Mouse (Mus musculus) frontal cortex, postnatal 14 days (tissue): ENCODE data around the gene Sox5.
A peak's percentile ranks its signal among the peaks of the same experiment; 100 is the strongest.

Experiments
- DNase-seq, 2 experiments: peaks; one replicate each; pipeline ENCODE4 v3.0.0; 2022; ENCODE audit warnings: low spot score in 2 of 2

Gene Sox5

DNA sequence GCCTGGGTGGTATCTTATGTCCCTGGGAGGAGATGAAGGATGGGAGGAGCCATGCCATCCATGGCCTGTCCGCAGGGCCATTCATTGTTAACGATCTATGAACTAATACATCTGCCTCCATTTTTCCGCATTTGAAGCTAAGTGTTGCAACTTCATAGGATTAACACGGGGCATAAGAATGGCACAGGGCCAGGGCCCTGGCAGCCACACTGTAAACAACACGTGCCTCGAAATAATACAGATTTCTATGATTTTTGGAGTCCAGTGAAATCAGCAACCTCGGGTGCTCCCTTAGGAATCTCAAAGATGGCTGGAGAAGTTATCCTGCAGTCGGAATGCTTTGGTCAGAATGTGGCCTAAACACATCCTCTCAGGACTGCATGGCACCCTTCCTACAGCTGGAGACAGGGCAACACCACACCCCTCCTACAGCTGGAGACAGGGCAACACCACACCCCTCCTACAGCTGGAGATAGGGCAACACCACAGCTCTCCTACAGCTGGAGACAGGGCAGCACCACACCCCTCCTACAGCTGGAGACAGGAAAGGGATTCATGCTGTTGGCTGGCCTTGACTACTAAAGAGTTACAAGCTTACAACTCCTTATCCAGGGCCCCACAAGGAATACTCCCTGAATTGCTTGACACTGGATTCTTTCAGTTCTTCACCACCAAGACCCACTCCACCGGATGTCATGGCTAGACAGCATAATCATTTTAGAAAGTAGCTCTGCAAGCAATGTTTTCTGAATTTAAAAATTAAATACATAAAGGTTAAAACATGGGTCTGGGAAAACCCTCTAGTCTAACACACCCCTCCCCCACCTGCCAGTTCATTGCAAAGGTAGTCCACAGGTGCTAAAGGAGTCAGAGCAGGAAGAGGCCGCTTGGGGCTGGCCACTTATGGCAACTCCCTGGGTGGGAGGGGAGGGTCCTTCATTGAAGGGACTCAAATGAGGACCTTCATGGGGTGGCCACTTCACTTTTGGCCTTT is 122.4 kb downstream of the Sox5 start:
- no peak for DNase-seq

DNA sequence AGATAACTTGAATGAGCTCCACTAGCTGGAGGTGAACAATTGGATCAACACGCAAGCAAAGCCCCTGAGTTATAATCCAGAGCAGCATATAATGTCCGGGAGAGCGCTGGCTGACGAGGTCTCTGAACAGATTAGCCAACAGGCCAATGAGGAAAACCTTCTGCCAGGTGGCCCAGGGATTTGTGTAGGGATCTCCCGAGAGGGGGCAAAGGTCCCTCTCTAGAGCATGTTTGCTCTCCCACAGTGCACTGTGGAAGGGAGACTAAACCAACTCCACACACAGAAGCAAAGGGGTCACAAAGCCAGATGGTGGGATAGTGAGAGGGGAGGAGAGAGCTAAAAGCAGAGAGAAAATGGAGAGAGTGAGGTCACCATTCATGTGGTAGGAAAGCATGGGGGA is 128.9 kb downstream of the Sox5 start:
- no peak for DNase-seq

DNA sequence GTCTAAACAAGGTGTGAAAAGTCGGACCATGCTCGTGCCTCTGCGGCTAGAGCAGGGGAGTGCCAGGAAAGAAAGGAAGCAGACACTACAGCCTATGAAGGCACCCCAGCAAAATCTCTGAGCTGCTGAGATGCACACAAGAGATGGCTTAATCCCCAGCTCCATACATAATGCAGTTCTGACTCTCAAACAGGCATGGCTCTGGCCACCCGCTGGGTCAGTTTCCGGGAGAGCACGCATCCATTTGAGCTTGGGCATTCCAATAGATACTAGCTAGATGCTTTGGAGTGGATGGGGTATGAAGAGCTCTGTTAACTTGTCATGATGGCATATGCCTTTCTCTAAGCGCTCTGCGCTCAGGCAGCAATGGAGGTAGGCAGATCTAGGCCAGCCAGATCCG is 132.9 kb downstream of the Sox5 start:
- no peak for DNase-seq

DNA sequence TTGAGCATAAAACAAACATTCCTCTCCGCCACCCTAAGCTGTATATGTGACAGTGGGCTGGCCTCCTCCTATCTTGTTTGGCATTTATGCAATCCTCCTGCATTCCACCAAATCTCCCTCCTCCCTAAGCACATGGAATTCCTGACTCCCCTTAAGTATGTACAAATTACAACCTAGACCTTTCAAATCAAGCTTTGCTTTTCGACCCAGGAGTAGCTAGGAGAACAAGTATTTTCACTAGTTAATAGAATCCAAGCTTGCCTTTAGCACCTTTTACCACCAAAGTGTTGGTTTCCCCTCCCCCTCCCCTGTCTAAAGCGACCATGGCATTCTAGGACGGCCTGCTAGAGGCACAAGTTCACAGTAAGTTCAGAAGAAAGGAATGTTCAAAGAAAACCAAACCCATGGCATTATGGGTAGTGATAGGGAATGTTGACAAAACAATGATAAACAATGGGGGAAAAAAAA is 133.6 kb downstream of the Sox5 start:
- DNase-seq, result no peak

DNA sequence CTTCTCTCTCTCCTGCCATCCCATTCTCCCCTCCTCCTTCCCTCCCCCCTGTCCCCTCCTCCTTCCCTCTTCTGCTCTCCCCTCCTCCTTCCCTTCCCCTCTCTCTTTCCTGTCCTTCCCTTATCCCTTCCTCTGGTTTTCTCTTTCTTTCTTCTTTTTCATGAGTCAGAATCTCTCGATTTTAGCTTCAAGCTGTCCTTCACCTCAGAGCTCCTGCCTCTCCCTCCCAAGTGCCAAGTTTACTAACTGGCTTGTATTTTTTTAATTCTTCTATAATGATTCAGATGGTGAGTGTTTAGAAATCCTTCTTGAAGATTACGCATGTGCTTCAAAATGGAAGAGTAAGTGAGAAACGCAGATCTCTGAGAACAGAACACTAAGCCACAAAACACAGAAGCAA is 135.4 kb downstream of the Sox5 start:
- DNase-seq, result no peak

DNA sequence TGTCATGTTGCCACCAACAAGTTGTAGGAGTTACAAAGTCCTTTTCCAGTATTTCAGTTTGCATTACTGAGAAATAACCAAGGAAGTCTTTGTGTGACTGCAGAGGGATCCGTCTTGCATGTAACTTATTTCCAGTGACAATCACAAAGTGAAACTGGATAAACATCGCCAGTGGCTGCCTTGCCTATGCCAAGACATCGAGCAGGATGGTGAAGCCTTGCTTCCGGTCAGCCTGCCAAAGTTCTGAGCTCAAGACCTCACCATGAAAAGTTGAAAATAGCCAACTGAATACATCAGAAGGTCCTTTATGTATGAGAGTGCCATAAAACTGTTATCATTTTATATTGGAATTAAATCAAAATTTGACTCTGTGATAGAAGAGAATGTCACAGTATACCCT is 136.0 kb downstream of the Sox5 start:
- no peak for DNase-seq

DNA sequence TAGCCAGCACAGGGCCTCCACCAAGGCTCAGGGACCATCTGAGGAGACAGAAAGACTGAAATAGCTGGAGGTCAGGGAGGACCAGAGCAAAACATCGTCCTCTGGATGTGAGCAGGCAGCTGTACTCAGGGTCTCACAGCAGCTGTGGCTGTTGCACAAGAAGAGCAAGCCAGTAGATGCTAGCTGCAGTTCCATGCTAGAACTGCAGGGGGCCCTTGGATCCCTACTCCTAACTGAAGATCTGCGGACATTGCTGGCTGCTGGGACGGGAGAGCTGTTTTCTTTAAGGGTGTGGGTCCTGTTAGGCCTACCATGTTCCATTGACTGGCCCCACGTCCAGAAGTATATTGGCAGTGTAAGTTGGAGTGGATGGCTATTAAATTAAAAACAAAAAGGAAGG is 137.1 kb downstream of the Sox5 start:
- DNase-seq, result no peak

DNA sequence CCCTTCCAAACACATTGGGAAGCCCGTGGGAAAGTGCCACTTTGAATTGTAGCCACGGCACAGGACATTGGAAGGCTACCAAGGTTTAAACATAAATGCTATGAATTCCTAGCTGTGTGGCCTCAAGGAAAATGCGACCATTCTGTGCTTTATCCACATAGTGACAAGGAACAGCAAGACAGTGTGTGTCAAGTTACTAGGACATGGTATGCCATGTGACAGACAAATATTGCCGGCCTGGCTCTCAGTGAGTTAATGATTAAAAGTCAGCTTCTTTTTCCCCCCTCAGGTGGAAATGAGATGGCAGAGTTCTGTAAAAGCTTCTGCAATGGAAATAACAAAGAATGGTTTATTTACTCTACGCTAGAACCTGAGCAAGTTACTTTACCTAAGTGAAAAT is 138.2 kb downstream of the Sox5 start:
- DNase-seq, result no peak

DNA sequence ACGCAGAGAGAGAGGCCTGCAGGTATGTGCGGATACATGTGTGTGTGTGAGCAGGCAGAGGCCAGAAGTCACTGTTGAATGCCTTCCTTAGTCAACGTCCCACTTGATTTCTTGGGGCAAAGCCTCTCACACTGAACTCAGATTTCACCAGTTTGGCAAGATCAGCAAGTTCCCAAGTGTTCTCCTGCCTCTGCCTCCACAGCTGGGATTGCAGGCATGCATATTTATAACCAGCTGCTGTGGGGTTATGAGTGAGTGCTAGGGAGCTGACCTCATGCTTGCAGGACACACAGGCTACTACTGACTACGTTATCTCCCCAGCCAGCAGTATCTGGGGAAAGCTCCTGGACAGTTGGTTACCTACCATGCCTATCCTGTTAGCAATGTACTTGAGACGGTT is 139.9 kb downstream of the Sox5 start:
- no peak for DNase-seq

DNA sequence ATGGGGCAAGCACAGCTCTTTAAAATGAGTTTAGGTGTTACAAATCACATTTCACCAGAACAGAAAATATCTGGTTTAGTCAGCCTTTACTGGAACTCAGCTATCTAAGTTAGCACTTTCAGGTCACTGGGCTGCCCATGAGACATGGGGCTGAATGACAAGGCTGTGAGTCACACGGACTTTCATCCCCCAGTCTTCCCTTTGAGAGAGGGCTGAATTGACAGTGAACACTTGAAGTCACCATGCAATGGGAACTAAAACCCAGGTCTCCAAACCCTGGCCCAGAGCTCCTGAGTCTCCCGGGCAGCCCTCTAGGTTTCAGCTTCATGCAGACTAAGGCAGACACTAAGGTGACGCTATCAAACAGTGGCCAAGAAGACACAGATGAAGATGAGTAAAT is 141.2 kb downstream of the Sox5 start:
- no peak for DNase-seq

DNA sequence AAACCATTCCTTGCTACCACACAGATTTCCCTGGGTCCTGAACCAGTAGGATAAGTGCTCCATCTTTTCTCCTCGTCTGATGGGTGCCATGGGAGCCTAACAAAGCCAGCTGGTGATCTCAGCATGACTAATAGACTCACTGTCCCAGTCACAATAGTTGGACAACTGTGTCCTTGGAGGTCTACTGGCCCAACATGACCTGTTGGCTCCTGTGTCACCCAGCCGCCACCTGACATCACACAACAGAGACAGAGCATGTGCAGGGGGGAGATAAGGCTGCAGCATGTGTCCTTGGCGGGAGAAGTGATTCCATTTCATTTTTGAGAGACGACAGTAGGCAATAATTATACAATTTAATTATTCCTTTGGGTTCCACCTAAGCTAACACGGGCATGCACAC is 143.2 kb downstream of the Sox5 start:
- DNase-seq, result no peak

DNA sequence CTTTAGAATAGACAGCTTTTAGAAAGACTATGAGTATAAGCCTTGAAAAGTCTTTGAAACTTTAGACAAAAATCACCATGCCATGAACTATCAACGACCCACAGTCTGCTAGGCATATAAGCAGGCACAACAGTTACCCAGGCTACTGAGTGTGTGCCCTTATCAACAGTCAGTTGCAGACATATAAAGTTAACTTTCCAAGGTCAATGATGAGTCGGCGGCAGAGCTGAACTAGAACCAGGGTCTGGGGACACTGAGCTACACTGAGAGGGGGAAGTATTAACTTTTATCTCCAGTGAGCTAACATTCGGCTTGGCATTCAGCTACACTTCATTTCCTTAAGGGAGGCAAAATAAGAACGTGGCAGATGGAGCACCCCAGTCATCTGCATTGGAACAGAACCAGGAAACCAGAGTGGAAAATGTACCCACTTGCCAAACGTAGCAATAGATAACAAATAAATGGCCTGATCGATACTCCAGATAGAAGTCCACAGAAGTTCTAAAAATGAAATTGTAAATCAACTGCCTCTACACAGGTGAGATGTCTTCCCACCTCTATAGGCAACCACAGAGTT is 154.2 kb downstream of the Sox5 start:
- no peak for DNase-seq

DNA sequence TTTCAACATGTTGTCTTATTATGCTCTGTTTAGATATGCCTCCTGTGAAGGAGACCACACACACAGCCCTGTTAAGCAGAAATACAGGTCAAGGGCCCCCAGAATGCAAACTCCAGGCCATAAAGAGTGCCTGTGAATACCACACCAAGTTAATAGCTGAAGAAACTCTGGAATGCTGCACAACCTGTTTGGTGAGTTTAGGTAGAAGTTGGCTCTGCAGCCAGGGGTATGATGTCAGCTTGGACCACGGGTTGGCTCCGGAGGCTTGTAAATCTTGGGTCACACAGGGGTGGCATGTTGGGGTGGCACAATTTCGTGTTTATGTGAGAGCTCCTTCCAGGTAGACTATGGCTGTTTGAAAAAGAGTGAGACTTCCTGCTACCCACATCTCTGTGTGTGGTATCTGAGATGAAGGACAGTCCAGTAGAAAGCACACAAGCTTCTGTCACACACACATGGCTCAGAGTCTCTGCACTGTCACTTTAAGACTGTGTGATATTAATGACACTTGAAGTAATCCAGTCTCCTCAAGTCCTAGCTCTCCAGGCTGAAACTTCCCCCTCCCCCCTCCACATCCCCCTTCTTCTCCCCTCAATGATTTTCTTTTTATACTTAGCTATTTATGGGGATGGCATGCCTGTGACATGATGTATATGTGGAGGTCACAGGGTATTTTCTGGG is 160.5 kb downstream of the Sox5 start:
- DNase-seq, result no peak

DNA sequence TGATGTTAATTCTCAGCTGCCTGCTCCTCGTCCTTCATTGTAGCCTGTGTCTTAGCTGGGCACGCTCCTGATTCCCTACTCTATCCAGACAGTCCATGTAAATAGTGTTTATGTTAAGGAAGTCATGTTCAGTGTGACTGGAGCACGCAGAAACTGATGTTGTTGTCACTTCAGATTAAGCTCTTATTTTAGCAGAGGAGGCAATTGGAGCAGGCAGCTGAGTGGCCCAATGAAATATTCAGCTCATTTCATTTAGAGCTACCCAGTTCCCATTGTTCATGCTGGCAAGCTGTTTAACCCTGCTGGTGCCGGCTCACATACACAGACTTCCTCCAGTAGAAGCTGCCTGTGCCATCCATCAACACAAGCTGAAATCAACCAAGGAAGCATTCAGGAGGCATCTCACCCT is 170.4 kb downstream of the Sox5 start:
- DNase-seq, result no peak

DNA sequence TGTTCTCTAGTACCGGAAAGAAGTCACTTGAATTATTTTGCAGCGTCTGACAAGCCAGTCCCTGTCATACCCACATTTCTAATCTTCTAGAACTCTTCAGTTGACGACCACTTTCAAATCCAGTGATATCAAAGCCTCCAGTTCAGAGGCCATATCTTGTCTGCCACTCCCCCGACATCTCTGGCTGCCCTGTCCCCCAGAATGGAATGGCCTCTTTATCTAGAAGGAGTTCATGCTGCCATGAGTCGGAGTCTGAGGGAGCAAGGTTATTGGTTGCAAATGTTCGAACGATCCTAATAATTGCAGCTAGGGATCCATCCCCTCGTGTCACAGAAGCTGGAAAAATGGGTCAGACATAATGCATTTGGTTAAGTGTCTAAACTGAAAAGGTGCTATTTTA is 170.9 kb downstream of the Sox5 start:
- DNase-seq, result no peak

DNA sequence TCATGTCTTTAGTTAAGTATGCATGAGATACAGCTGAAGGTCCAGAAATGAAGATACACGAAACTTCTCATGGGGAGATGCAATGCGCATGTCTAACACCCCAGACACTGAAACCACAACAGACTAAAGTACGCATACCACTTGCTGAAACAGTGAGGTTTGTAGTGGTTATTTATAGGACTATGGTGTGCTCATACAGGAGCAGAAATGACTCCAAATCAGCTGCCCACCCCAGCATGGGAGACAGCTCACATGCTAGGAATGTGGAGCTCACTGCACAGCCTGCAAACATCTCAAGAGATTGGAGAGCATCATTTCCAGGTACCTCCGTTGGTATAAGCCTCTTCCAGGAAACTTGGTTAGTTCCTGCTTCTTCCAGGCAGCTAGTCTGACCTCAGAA is 178.9 kb downstream of the Sox5 start:
- no peak for DNase-seq

DNA sequence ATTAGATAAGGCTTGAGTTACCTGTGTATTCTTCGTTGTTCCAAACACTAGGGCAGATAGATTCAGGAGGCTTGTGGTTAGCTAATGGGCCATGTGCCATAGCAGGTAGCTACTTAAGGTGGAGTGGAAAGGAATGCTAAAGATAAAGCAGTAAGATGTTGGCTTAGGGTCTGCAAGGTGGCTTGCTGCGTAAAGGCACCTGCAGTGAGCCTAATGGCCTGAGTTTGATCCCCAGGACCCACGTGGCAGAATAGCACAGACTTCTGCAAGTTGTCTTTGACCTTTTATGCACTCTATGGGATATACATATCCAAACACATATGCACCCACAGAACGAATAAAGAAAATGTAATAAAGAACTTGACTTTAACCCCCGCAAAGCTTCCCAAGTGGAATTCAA is 181.4 kb downstream of the Sox5 start:
- no peak for DNase-seq

DNA sequence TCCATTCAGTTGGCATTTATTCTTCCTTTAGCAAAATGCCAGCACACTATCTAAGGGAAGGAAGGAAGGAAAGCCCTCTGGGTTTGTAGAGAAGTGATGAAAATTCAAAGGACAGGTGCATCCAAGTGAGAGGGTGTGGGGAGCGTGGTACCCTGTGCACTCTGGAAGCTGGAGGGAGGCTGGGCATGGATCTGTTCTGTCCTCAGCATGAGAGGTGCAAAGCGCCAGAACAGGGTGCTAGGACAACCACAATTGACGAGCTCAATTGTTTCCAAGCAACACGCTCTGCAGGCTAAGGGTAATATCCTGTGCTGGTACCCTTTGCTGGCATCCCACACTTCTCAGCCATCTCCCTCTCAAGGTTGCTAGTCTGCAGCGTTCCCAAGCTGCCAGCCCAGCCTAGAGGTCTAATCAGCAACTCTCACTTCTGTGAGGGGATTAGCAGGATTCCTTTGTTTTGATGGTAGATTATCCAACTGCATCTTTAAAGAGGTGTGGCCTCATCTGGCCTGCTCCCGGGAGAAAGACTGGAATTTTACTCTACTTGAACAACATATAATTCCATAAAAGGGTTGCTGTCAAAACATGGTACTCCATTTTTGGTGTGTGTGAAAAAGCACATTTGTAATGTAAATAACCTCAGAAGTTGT is 183.3 kb downstream of the Sox5 start:
- DNase-seq, result no peak

DNA sequence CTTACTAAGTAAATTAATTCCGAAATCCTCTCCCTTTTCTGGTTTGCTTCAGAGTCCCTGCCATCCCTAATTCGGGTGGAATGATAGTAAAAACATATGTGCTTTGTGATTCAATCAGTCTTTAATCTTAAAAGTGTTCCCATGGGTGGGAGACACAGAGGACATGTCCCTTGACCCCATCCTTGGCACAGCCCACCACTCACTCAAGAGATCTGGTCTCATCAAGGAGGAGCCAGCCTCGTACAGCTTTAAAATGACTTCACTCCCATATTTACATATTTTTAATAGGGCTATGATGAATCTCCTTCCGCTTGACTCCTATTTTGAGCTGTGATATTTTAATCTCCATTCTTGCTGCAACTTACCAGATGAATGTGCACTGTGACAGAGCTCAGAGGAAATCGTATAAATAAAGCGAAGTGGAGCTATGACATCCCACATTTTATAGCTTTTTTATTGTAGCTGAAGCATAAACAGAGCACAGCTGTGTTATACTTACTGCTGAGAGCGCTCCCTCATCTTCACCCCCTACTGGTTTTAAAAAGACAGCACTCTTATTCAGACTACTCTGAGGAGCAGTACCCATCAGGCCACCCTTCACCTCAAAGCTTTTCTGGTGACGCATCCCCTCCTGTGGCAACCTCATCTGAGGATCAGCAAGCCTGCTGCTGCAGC is 185.1 kb downstream of the Sox5 start:
- DNase-seq, result peak in 1 of 2 experiments; percentile 14

DNA sequence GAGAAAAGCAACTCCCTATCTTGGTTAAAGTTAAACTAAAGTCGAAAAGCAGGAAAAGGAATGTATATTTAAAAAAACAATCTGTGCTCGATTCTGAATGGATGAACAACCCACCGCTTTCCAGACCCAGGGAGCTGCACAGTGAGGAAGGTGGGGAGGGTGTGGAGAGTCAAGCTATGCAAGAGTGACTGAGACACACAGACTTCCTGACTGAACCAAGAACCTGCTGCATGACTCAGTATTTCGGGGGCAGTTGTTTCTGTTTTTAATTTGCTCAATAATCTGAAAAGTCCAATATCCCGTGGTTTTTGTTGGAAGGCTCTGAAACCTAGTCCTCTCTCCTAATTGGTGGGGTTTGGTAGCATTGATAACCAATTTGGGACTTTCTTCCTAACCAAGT is 196.9 kb downstream of the Sox5 start:
- DNase-seq, result no peak

DNA sequence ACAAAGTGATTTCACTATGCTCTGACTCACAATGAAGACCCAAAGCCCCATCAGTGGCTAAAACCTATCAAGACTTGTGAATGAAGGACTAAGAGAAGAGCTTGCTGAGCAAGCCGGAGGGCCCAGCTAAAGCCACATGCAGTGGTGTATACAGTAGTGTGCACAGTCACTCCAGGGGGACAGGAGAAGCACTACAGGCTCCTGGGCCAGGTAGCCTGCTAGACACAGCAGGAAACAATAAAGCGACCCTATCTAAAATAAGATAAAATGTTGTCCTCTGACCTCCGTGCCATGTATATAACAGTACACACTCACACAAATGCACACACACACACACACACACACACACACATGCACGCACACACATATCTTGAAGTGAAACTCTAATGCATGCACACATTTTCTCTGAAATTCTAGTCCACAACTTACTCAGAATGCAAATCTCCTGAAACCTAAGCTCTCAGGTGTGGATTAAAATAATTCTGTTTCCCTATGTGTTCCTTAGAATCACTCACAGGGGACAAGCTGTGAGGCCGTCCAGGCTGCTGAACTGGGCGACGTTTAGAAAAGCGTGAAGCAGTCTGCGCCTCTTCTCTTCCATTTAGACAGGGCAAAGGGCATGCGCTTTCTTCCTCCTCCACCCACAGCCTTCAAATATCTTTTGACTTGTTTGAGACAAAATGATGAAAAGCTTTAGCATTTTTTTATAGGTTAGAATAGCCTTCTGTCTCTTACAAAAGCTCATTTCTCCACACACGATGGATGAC is 197.5 kb downstream of the Sox5 start:
- DNase-seq, result no peak
